Mouse (Mus musculus): ENCODE results near the gene Eps8l2.
A peak's percentile ranks its signal among the peaks of the same experiment; 100 is the strongest.
"Not testable (repeated sequence)": the region's sequence is repeated elsewhere in the genome, so short reads cannot be mapped to it uniquely, and the experiment has no call there.

Eps8l2 gene

GRCm38 (mm10) chr7:141407670-141408069 is 69.0 kb downstream of the Eps8l2 start:
- not testable (repeated sequence) for DNase-seq (ENCODE audit: low spot score)

- peak; percentile 92 for DNase-seq (ENCODE audit: low spot score)
Measured at GRCm38 (mm10) chr7:141408833-141409232, 70.2 kb downstream of the Eps8l2 start.

GRCm38 (mm10) chr7:141410631-141411030 is 72.0 kb downstream of the Eps8l2 start:
- no peak for DNase-seq (ENCODE audit: low spot score)

- no peak for DNase-seq (ENCODE audit: low spot score)
Measured at GRCm38 (mm10) chr7:141411667-141412066, 73.0 kb downstream of the Eps8l2 start.
